Mouse (Mus musculus) small intestine, adult 2 months (tissue): ENCODE results near the gene Bbs9. TPM values are rescaled to one million over a fixed set of nuclear protein-coding genes. Genes with fewer than 3 reads are reported as not detected.
A peak's percentile ranks its signal among the peaks of the same experiment; 100 is the strongest.

Source experiments
- H3K27ac ChIP-seq: fragments of 200-500 bp; 2 replicates; pipeline ENCODE4 v1.5.1; 2012; ENCODE audit warnings: low read depth, low read length, control low read depth, inconsistent platforms; ENCODE audit not compliant: insufficient read depth
- H3K27me3 ChIP-seq: fragments of 200-500 bp; 2 replicates; pipeline ENCODE4 v1.6.1; 2012; ENCODE audit warnings: mild to moderate bottlenecking, moderate library complexity, low read length, inconsistent platforms; ENCODE audit not compliant: control insufficient read depth, insufficient read depth
- H3K36me3 ChIP-seq: fragments of 200-500 bp; 2 replicates; pipeline ENCODE4 v1.6.1; 2012; ENCODE audit warnings: mild to moderate bottlenecking, low read length, control low read depth, inconsistent platforms; ENCODE audit not compliant: control insufficient read depth, insufficient read depth
- H3K4me1 ChIP-seq: fragments of 200-500 bp; 2 replicates; pipeline ENCODE4 v1.6.1; 2012; ENCODE audit warnings: low read length, inconsistent platforms, mixed read lengths; ENCODE audit not compliant: control insufficient read depth, insufficient read depth, insufficient read length
- H3K4me3 ChIP-seq: fragments of 200-500 bp; 2 replicates; pipeline ENCODE4 v1.5.1; 2012; ENCODE audit warnings: low read depth, mild to moderate bottlenecking, control low read depth, inconsistent platforms, low read length, moderate library complexity
- CTCF ChIP-seq: fragments of 200-500 bp; IDR thresholded peaks from 2 replicates; pipeline ENCODE4 v1.5.1; 2012; ENCODE audit warnings: low read depth, mild to moderate bottlenecking, control low read depth, inconsistent platforms, low read length, moderate library complexity, mixed read lengths; ENCODE audit not compliant: insufficient replicate concordance, insufficient read length; ENCODE audit errors: extremely low read depth
- POLR2A ChIP-seq: fragments of 200-500 bp; IDR thresholded peaks from 2 replicates; pipeline ENCODE4 v1.6.1; 2012; ENCODE audit warnings: low read depth, mild to moderate bottlenecking, control low read depth, inconsistent platforms, low read length, moderate library complexity
- WGBS: fragments of 180-500 bp; shearing (Covaris S2); methylation state at CpG from one replicate; pipeline ENCODE4 v1.1.7; 2018; 5-methylcytosine and 5-hydroxymethylcytosine counted together
- polyA plus RNA-seq: library from polyadenylated mRNA; depleted of rRNA; stranded (reverse); fragments of >200 nt; gene quantifications from 2 replicates; pipeline ENCODE4 v1.2.3, GENCODE M21; 2012

Gene Bbs9
- polyA plus RNA-seq, 1 experiment = 5.4 TPM

- TF ChIP-seq CTCF (peak; percentile 68; the same call in 1 of the 2 replicates), POLR2A (no peak)
- H3K4me3 ChIP-seq = no peak overlapping the region
- H3K27me3 ChIP-seq = no peaks in the 10 kb centered on the region
- H3K27ac ChIP-seq = no peak overlapping the region
- H3K36me3 ChIP-seq = no peaks in the 10 kb centered on the region
- no peaks in the 10 kb centered on the region for H3K4me1 ChIP-seq
- WGBS = 62% methylated on average over 13 of the region's 13 CpGs
Measured at GRCm38 (mm10) chr9:22557467-22557866, 82.0 kb downstream of the Bbs9 start.

- H3K27ac ChIP-seq = no peak overlapping the region
- 86% methylated on average over 11 of the region's 11 CpGs for WGBS
- no peak for TF ChIP-seq POLR2A
- TF ChIP-seq CTCF = no peak
- no peaks in the 10 kb centered on the region for H3K27me3 ChIP-seq
- H3K4me1 ChIP-seq = no peaks in the 10 kb centered on the region
- H3K4me3 ChIP-seq = no peak overlapping the region
- no peaks in the 10 kb centered on the region for H3K36me3 ChIP-seq
Measured at GRCm38 (mm10) chr9:22563612-22564347, 88.3 kb downstream of the Bbs9 start.

- no peaks in the 10 kb centered on the region for H3K4me1 ChIP-seq
- no peaks in the 10 kb centered on the region for H3K36me3 ChIP-seq
- 74% methylated on average over 5 of the region's 5 CpGs for WGBS
- no peak for TF ChIP-seq CTCF
- no peak for TF ChIP-seq POLR2A
- H3K4me3 ChIP-seq = no peak overlapping the region
- no peaks in the 10 kb centered on the region for H3K27me3 ChIP-seq
- H3K27ac ChIP-seq = no peak overlapping the region
Measured at GRCm38 (mm10) chr9:22567726-22568125, 92.2 kb downstream of the Bbs9 start.

GRCm38 (mm10) chr9:22576426-22577139 lies 101.1 kb downstream of the Bbs9 start:
- Histone ChIP-seq H3K4me1 (no peaks in the 10 kb centered on the region), H3K36me3 (no peaks in the 10 kb centered on the region), H3K4me3 (no peak overlapping the region), H3K27ac (no peak overlapping the region), H3K27me3 (no peaks in the 10 kb centered on the region)
- TF ChIP-seq POLR2A = no peak
- no peak for TF ChIP-seq CTCF
- WGBS = 81% methylated on average over 14 of the region's 14 CpGs

GRCm38 (mm10) chr9:22578266-22578665 lies 102.8 kb downstream of the Bbs9 start:
- 85% methylated on average over 3 of the region's 3 CpGs for WGBS
- Histone ChIP-seq H3K36me3 (no peaks in the 10 kb centered on the region), H3K27me3 (no peaks in the 10 kb centered on the region), H3K4me1 (no peaks in the 10 kb centered on the region), H3K27ac (no peak overlapping the region), H3K4me3 (no peak overlapping the region)
- TF ChIP-seq CTCF (no peak), POLR2A (no peak)

- H3K27ac ChIP-seq = no peak overlapping the region
- H3K4me1 ChIP-seq = no peaks in the 10 kb centered on the region
- H3K36me3 ChIP-seq = no peaks in the 10 kb centered on the region
- H3K27me3 ChIP-seq = no peaks in the 10 kb centered on the region
- 60% methylated on average over 3 of the region's 3 CpGs for WGBS
- no peak for TF ChIP-seq CTCF
- TF ChIP-seq POLR2A = no peak
- H3K4me3 ChIP-seq = no peak overlapping the region
Measured at GRCm38 (mm10) chr9:22584221-22584620, 108.7 kb downstream of the Bbs9 start.

- H3K4me3 ChIP-seq = no peak overlapping the region
- no peak overlapping the region for H3K27ac ChIP-seq
- H3K36me3 ChIP-seq = no peaks in the 10 kb centered on the region
- H3K27me3 ChIP-seq = no peaks in the 10 kb centered on the region
- H3K4me1 ChIP-seq = no peaks in the 10 kb centered on the region
- no peak for TF ChIP-seq CTCF
- TF ChIP-seq POLR2A = no peak
- 93% methylated on average over 5 of the region's 5 CpGs for WGBS
Measured at GRCm38 (mm10) chr9:22593032-22593431, 117.5 kb downstream of the Bbs9 start.
